Mouse (Mus musculus) lung, postnatal 4 days (tissue): ENCODE measurements at regions not wholly inside any gene's neighbourhood (a gene's known extent, or its start where the extent isn't known, plus 50 kb on each side); places are given as distances from the start of the nearest gene placed in this dataset.

ENCODE experiments used
- DNase-seq, 2 experiments: peaks; one replicate each; pipeline ENCODE4 v3.0.0; 2021

DNA sequence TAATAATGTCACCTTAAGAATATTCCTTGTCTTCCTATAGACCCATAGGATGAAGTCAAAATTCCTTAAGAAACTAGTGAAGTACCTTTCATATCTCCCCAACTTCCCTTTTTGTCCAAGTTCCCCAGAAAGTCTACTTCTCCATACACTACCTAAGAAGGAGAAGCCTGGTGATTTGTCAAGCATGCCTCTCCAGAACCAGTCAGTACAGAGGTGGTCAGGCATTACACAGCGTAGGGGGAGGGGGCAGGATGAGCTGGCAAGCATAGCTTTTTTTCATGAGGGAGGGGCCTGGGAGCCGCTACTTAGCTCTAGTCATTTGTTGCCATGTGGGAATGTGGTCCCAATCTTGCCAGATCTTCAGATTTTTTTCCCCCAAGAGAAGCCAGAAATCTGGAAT, 54.0 kb upstream of the Satb2 start:
- DNase-seq: peak; percentile 23 to 24

DNA sequence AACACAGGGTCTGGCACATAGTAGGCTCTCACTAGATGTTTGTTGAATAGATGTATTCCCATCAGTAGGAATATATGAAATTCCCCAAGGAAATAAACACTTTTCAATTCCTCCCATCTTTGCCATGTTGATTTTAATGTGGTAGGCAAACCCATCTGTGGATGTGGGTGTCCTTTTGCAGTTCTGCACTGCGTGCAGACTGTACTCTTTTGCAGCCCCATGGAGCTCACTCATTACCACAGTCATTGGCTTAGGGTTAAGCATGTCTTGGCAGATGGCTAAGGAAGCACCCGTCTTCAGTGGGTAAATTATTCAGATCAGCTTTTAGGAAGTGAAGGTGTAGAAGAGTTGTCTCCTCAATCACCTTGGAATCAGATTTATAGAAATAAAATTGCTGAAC, 54.8 kb upstream of the Satb2 start:
- no peak for DNase-seq

DNA sequence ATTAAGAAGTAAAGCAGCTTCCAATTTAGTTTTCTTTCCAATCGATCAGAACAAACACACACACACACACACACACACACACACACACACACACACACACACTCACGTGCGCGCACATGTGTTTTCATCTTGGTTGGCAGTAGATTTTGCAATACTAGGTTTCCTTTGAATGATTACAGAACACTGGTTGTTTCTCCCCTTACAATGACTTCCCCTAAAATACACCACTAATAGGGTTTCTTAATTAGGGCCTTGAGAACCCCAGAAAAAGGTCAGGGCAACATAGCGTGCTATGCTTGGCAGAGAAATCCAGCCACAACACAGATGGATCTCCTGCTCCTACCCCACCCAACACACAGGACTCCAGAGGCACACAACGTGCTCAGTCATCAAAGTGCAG, 56.0 kb upstream of the Satb2 start:
- DNase-seq: no peak

DNA sequence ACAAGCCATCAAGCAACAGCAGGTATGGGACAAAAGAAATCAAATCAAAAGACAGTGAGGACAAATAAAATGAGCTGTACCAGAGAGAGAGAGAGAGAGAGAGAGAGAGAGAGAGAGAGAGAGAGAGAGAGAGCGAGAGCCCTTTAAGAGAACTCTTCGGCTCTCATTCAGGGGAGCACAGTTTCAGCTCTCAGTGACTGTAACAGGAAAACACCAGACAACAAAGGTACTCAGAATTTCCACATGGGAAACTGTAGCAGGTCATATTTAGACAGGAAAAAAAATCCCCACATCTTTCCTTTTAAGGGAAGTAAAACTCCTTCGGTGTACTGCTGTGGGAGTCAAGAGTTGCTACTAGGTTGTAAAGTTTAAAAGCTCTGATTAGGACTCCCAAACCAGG, 57.9 kb upstream of the Satb2 start:
- DNase-seq: no peak

DNA sequence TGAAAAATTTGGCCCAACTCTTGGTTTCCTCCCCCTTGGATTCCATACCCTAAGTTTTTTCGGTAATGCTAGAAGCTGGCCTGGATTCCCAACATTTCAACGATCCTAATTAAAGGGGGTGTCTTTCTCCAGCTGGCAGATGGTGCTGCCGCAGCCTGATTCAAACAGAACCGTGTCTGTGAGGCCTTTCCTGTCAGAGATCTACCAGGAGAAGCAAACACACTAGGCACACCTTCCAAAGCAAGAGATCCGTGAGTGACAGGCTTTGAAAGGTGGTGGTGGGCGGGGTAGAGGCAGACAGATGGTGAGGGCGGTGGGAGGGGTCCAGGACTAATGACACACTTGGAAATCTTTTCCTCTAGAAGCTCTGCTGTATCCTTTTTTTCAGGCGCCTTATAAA, 61.8 kb upstream of the Satb2 start:
- no peak for DNase-seq

DNA sequence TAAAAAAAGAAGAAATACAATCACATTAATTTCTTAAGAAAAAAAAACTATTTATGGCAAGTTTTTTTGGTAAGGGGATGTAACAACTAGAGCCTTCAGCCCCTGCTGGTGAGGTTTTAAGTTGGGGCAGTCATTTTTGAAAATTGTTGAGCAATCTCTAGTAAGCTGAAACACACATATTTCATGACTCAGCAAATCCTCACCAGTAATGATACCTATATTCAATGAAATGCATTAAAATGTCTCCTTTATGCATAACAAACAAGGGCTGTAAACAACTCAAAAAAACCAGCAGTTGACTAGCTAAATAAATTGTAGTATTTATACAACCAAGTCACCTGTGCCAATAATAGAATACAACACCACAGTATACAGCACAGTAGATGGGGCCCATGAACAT, 63.1 kb upstream of the Satb2 start:
- no peak for DNase-seq

DNA sequence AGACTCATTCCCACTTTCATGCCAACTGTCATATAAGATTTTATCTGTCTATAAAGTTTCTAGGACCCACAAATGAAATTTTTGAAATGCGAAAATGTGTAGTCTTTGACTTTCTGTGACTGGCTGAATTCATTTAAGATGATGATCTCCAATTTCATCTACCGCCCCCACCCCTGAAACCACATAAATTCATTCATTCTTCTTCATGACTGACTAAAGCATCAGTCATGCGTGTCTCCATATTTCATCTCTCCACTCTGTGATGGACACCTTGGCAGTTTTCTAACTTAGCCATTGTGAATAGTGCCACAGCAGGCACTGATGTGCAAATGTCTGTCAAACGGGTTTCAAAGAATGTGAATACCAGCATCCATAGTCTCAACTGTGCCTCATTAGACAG, 75.4 kb upstream of the Satb2 start:
- no peak for DNase-seq

DNA sequence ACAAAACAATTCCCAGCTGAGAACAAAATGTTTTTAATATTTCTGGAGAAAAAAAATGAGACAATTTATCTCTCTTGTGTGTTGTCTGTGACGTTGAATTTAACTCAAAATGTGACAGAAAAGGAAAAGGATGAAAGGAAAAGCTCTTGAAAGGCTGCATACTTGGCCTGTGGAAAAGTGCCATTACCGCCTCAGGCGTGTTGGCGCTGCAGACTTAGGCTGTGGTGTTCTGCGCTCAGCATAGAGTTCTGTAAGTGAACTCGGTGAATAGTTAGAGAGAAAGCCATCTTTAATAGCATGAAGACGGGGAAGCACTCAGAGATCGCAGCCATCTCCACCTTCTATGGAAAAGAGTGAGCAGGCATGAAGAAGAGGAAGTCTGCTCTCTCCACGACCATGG, 77.5 kb upstream of the Satb2 start:
- no peak for DNase-seq

DNA sequence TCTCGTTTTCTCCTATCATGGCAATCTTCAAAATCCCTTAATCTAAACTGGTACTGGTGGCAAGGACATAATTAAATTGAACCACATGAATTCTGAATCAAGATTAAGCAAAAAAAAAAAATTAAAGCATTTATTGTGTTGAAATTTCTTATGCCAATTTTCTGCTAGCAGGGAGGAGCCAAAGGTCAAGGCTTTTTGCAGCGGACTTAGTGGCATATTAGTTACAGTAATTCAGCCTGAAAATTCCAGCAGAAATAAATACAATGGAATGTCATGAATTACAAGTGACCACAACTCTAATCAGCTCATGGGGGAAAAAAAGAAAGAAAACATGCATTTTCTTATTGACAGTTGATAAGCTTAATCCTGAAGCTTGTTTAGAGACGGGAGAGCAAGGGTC, 80.8 kb upstream of the Satb2 start:
- DNase-seq: no peak

DNA sequence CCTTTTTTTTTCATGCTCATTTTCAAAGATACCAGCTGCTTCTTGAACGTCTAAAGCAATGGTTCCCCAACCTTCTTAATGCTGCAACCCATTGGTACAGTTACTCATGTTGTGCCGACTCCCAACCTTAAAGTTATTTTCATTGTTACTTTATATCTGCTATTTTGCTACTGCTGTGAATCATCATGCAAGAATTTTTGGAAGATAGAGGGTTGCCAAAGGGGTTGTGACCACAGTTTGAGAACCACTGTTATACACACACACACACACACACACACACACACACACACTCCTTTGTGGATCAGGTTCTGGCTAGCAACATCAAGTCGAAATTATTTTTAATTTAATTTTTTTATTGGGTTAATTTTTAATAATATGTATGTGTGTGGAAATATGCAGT, 96.8 kb upstream of the Satb2 start:
- no peak for DNase-seq

DNA sequence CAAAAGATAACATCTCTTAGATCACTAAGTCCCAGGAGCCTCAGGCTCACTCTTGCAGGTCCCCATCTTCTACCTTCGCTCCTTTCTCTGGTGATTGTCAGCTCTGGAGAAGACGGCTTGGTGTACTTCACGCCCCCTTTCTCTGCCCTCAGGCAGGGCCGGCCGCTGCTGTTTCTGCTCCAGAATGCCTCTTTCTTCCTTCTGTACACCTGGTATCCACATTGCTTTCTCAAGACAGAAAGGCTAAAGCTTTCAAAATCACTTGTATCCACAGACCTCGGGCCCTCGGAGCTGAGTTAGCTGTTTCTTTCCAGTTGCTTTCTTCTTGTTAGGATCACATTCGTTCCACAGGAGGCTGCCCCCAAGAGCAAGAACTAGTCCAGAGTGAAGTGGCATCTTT, 98.2 kb upstream of the Satb2 start:
- DNase-seq: no peak

DNA sequence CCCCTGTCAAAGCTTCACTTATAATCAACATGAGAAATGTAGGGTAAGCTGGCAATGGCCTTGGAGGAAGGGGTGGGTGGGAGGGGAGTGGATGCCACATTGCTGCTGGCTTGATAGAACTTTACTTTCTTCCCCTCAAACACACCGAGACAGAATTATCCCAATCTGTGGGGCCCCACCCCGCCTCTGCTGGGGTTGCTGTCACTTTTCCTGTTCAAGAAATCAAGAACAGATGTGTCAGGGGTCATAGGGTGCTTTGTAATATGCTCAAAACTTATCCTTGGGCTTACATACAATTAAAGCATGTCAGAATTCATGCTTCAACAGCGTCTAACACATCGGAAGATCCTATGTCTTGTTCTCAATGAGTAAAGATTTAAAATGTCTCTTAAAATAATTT, 101.9 kb upstream of the Satb2 start:
- DNase-seq: no peak

DNA sequence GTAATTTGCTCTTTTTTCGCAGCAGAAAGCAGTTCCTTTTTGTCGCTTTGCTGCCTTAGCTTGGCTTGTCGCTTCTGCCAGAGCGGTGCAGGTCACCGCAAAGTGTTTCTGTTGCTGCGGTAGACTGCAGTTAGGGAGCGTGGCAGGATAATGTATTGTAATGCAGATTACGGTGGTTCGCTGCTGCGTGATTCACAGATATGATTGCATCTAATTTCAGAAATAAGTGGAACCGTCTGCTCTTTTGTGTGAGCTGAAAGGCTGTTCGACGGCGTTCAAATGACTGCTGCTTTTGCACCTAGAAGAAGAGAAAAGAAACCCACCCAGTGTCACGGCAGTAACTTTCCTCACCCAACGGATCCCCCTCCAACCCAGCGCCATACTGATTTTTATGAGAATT, 104.7 kb upstream of the Satb2 start:
- no peak for DNase-seq

DNA sequence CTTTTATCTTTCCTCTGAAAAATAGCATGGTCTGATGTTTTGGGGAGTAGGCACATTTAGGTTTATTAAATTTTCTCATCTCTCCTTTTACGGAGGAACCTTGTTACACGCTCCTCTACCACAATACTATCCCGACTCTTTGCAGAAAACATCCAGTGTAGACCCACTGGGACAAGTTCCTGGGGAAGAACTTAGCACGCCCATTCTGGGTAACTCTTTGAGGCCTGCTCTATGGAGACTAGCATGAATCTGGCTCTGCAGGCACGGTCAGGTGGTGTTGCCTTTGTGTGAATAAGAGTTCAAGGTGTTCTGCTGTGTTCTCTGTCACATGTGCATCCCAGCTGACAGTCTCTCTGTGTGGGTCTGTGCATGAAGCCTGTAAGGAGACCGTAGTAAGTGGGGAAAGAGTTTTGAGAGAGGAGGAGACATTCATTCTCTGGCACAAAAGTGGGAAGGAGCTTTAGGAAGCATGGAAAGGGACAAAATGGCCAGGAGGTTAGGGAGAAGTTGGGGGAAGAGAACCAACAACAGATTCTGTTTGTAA, 105.2 kb upstream of the Satb2 start:
- DNase-seq: no peak

DNA sequence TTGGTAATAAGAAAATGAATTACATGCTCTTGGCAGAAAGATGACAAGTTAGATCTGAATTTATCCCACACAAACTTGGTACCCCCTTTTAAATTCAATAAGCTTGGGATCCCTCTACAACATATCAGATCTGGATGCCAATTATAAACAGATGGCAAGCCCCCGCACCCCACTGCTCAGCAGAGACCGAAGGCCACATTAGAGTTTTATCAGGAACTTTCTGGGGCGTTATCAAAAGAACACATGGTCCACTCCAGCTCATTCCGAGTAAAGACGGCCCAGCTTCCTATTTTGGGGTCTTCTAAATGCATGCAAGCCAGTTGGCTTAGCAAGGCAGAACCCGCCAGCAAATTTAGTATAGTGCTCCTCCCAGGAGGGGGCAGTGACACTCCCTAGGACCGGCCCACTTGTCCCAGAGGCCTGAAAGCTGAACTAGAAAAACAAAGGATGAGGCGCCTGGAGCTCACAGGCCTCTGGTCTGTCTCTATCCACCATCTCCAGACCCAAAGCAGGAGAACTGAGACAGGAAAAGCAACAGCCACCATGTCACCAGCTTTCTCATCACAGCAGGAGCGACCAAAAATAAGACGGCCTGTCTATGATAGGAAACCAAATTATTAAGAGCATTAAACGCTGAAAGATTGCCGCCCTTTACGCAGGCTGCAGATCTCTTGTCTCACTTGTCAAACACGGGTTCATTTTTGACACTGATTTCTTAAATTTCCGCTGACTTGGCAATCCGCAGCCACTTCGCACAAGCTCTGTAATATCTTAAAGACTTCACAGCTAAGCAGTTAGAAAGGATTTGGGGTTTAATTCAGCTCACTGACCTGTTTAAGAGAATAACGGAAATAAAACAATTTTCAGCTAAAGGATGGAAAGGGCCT, 117.2 kb upstream of the Satb2 start:
- no peak for DNase-seq

DNA sequence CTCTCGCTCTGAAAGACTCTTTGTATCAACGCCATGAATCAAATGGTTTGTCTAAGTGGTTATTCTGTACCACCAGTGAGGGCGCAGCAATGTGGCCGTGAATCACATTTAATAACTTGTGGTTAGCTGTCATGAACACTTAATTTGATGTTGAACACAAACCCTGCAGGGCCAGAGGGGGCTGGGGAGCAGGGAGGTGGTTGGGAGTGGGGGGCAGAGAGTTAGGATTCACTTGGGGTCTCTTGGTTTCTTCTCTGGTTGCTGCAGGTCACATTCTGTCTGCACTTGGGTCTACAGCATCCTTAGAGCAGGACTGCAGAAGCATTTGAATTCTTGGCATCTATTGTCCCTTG, 117.8 kb upstream of the Satb2 start:
- DNase-seq: no peak

DNA sequence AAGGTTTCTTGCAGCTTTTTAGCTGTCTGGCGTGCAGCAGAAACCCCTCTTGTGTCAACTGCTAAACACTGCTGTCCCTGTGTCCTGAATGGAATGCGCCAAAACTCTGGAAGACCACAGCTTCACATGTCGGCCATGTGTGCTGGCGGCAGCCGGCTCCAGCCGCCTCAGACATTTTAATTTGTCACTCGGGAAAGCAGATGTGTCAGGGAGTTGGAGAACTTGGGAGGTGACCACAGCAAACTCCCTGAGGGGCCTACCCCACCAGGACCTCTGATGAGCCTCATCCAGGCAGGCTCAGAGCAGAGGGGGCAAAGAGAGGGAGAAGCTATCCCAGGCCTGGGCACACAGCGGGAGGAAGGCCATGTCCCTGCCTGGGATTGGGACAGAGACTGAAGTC, 118.3 kb upstream of the Satb2 start:
- no peak for DNase-seq

DNA sequence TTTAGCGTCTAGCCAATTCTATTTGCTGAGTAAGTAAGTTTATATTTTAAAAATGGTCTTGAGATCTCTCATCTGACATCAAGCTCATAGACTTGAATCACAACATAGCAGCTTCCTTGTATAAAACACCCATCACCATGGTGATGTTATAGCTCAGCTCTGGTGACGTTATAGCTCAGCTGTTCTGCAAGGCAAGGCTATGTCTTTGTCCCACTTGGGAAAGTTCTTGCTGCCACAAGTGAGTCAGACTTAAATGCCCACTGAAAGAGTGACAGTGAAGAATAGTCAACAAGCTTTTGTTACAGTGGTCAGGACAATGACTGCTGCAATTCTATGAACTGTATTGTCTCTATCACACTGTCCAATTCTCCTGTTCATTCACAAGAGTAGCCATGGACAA, 122.2 kb upstream of the Satb2 start:
- no peak for DNase-seq

DNA sequence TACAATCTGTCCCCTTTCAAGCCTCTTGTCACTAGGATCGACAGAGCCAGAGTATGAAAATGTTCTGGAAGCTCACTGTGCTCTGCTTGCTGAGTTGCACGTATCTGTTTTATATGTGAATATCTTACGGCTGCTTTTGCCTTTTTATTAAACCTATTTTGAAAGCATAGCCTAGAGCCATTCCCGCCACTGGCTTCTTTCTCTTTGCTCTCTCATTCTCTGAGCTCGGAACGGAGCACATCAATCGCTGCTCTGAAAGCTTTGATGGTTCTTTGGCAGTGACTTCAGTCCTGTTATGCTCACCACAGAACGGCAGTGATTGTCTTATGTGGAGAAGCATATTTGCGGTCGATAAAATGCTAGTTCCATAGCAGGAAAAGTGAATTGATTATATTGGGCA, 128.9 kb upstream of the Satb2 start:
- no peak for DNase-seq

DNA sequence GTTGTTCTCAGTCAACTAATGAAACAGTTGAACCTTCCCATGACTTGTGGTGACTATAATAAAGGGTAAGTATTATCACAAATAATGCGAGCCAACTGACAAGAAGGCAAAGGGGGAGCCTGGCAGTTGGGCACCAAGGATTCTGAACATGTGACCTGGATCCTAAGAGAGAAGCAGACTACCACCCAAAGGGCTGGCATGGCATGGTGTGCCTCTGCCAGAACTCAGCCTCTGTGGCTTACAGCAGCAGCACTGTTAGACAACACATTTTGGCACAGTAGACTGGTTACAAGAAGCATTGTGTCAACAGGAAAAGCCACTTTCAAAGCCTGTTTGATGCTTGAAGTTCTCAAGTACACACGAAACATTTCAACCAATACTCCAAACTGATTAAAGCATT, 142.2 kb upstream of the Satb2 start:
- DNase-seq: no peak

DNA sequence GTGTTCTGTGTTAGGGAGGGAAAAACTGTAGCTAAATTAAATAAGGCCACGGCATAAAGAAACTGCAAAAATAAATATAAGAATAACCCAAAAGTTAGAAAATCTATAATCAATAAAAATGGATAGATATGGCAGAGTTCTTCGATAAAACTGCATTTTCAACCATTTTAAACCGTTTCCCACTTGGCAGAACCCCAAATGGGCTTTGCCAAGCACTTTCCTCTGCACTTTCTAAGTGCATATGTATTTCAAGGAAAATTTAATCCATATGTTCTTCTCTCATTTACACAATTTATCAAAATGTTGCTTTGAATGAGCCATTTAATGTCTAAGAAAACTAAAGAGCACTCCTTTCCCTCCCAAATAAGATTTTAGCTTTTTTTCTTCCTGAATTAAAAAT, 165.7 kb upstream of the Satb2 start:
- no peak for DNase-seq

DNA sequence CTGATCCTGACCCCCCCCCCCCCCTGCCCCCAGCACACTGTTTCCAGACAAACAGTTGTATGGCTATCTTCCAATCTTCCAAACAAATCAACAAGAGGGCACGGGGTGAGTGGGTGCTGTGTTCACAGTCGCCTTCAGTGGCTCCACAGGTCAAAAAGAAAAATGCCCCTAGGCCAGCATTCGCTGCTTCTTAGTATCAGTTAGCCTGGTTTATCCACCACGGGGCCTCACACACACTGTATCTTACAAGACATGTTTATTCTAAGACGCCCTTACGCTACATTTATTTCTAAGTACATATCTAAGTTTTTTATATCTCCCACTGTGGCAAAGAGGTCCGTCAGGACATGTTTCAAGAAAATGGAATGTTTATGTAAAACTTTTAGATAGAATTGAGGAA, 177.4 kb upstream of the Satb2 start:
- DNase-seq: no peak

DNA sequence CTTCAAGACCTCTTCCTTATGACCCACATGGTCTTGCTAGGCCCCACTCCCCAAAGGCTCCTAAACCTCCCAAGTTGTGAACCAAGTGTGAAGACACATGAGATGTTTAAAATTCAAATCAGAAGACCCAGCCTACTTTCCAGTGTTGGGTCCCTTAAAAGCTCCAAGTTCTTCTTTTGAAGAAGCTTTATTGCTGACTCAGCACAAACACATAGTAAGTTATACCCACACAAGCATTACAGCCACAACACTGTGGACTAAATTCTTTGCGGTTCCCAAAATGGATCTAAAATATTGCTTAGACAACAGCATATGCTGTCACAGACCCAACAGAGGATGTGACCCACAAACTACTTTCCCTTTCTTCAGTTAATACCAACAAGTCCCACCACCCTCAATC, 186.0 kb upstream of the Satb2 start:
- DNase-seq: no peak

DNA sequence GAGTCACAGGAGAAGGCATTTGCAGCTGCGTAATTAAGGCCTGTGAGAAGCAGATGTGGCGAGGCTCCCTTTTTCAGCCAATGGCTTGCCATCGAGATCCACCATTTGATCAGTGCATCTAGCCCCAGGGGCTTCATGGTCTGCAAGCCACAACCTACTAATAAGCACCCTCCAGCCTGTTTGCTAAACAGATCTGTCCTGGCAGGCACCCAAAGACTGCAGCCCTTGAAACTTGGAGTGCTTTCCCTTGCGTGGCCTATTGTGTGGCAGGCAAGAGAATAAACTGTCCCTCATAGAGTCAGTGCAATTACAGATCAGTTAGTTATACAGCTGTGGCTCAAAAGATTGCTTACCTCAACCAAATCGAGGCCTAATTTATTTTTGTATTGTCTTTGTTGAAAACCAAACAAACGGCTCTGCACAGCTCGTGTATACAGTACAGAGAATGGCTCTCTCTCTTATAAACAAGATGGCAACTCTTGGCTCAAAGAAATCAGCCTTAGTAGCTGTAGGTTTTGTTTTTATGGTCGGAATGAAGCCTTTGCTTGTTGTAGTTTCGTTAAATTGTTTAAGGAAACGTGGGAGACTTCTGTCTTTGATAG, 195.9 kb upstream of the Satb2 start:
- peak; percentile 5 to 32 for DNase-seq

DNA sequence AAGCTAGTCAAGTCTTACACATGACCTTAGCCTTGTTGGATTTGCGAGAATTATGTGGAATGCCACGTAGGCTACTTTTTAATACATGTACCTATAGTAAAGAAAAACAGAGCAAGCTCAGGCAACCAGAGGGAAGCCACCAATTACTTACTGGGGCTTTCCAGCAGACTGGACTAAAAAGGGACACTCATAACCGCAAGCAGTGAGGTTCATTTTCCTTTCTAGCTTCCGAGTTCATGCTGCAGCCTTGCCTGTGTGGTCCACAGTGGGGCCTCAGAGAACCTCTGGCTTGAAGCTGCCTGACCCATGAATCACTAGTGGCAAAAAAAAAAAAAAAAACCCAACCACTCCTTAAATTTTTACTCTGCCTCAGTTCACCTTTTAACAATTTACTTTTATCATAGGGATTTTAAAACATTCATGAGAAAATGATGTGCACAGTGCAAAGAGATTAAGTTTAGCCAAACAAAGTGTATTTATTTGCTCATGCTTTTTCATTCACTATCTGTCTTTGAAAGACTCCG, 188.6 kb upstream of the 1700066M21Rik start:
- DNase-seq: no peak
